Mouse (Mus musculus) embryo, embryonic 11 days (tissue): ENCODE results near the gene Brd4.
A peak's percentile ranks its signal among the peaks of the same experiment; 100 is the strongest.
"Not testable (repeated sequence)": the region's sequence is repeated elsewhere in the genome, so short reads cannot be mapped to it uniquely, and the experiment has no call there.

Source experiments
- DNase-seq: peaks from one replicate; pipeline ENCODE4 v3.0.0-alpha.2; 2015

Gene Brd4

DNA sequence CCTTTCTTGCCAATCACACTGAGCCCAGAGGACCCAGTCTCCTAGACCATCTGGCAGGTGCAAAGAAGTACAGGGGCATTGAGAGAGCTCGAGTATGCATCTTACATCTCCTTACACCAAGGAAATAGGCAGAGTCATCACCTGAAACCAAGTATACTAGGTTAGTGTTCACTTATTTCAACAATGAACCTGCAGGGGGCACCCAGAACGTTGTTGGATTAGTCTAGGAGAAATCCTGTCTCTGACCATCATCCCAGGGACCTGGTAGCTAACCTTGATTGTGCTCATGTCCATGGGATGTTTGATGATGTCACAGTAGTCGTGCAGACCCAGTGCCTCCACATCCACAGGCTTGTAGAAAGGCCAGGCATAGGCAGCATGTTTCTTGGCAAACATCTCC lies 63.6 kb downstream of the Brd4 start:
- DNase-seq: peak; percentile 17

DNA sequence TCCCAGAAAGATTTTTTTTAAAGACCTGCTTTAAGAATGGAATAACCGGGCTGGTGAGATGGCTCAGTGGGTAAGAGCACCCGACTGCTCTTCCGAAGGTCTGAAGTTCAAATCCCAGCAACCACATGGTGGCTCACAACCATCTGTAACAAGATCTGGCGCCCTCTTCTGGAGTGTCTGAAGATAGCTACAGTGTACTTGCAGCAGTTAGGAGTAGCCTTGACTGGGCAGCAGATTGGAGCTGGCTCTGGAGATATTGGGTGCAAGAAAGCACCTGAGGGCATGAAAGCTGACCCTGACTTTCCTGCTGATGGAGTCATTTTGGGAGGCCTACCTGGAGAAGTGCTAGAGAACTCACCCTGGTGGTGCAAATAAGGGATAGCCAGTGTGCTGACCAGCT lies 68.9 kb downstream of the Brd4 start:
- not testable (repeated sequence) for DNase-seq

DNA sequence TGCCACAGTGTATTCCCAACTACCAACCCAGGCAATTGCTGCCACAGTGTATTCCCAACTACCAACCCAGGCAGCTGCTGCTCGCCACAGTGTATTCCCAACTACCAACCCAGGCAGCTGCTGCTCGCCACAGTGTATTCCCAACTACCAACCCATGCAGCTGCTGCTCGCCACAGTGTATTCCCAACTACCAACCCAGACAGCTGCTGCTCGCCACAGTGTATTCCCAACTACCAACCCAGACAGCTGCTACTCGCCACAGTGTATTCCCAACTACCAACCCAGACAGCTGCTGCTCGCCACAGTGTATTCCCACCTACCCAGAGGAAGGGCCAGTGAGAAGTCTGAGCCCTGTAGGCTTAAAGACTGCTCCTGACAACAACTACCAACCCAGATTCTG lies 73.0 kb downstream of the Brd4 start:
- DNase-seq: not testable (repeated sequence)

DNA sequence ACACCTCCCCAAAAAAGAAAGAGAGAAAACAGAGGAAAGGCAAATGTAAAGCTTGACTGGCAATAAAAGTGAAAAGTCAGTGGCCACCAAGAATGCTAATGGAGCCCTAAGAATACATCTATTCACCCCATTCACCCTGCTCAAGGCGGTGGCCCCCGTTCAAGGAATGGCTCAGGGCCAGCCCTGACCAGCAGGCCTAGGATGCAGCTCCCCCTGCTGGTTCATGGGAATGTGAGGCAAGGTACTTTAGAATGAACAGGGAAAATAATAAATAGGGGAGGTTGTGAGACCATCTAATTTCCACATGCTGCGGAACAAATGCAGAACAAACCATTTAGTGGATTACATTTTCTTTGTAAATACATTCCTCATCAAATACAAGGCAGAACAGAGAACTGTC lies 74.8 kb downstream of the Brd4 start:
- DNase-seq: peak; percentile 79

DNA sequence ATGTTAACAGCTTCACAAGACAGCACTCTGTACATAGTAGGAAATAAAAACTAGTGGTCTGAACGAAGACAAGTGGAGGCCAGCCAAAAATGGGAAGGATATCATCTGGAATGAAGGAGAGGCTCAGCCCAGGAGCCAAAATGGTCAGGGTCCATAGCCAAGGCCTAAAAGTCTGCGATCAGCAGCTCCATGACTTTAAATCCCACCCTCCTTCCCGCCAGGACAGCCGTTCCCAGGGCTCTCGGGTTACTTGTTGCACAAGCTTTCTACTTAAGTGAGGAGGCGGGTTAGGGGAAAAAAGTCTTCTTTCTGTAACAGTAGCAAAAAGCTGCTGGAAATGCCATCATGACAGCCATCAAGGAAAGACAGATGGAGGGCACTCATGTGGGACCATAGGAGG lies 75.4 kb downstream of the Brd4 start:
- DNase-seq: peak; percentile 29

DNA sequence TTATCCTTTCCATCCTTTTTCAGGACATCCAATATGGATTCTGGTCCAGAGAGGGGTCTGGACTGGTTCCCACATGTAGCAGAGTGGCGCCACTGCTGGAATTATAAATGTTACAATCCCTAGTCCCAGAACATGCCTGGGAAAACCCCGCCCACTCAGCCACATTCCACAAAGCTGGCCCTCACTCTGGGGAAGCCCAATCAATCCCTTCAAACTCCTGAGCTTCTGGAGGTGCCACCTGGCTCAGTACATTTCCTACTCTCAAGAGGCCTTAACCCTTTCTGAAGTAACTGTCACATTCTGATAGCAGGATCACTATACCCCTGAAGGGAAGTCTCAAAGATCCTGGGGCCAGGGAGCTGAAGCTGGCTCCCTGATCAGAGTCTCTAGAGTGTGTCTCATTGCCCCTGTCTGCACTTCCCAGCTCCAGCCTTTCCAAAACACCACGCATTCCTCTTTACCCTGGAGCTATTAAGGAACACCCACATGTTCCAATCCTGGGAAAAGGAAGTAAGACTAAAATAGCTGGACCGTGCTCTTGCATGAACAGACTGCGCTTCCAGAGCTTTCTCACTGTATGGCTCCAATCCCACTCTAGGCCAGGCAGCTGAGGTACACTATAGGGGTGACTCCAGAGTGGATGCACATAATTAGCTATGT lies 76.8 kb downstream of the Brd4 start:
- no peak for DNase-seq

DNA sequence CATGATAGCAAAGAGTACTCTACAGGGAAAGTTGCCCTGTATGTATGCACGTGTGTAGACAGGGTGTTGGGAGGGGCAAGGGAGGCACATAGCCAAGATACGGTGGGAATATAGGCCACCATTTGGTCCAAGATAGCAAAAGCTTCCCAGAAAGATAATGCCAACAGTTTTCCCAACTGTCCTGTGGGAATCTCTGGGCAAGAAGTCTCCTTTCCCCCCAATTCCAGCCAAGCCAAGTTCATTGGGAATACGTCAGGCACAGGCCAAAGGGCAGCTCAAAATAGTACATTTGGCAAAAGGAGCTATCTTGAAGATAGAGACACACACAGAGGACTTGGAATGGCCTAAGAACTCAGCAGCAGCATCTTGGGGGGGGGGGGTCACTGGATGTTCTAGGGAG lies 79.2 kb downstream of the Brd4 start:
- DNase-seq: no peak

DNA sequence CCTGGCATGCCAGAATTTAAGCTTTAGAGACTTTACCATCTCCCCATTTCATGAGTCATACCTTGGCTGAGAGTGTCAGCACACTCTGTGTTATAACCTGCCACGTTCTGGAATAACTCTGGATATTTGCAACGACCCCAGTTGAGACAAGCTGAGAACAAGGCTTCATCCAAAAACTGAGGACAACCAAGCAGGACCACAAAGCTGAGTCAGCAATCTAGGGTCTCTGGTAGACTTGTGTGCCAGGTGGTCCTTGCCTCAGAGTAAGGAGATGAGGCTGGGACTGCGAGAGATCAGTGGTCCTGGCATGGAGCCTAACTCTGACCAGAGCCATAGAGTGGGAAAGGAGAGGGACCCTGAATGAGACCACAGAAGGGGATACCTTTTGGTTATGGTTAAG lies 81.5 kb downstream of the Brd4 start:
- no peak for DNase-seq

DNA sequence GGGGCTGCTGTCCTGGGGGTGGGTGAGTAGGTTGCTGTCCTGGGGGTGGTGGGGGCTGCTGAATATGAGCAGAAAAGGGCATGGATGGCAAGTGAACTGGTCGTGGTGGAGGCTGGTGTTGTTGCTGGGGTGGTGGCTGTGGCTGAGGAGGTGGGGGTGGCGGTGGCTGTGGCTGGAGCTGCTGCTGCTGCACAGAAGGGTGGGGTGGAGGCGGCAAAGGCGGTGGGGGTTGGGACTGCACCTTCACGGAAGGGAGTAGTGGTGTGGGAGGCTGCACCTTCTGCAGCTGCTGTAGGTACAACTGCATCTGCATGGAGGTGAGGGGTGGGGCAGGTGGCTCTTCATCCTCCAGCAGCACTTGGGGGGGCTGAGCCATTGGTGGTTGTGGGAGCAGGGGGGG lies 83.4 kb downstream of the Brd4 start:
- no peak for DNase-seq

DNA sequence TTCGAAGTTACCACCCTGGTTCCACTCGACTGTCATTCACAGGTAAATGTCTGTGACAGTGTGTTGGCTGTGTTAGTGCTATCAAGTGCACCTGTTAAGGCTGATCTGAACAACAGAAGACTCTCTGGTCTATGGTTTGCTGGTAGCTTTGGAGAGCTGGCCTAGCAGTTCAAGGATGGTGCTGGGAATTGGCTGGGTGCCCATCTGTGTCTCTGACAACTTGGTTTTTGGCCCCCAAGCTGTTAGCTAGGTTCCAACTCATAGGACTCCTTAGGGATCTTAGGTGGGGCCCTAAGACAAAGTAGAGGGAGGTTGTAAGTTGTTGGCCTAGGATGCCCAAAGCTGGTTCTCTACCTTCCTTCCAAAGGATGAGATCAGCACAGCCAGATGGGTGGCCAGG lies 84.7 kb downstream of the Brd4 start:
- DNase-seq: no peak

DNA sequence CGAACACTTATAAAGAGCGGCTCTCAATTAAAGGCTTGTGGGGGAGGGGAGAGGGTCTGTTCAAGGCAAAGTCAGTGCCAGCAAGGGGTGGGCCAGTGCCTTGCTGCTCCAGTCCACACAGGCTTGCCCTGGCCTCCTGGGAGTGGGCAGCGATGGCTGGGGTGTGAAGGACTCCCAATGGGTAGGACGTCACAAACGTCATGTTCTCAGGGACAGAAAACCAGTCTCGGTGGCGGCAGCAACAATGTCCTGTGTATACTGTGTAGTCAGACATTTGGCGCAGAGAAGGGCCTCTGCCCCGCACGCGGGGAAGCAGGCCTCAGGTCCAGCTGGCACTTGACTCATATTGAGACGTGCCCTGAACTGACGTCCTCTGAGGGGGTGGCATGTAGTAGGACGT lies 87.4 kb downstream of the Brd4 start:
- DNase-seq: no peak

DNA sequence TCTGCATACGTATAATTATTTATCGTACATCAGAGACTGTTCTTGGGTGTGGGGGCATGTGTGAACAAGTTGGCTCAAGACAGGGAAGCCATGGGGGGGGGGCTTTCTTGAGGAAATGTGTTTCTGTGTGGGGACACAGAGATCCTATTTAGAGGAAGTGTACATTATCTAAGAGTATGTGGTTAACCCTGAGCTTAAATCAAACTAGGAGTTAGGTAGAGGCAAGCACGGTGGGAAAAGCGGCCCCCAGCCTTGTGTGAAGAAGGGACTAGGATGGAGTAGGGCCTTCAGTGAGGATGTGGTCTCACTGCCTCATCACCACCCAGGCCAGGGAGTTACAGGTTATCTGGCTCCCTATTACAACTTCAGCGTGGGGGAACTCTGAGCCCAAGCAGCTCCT lies 88.8 kb downstream of the Brd4 start:
- no peak for DNase-seq

DNA sequence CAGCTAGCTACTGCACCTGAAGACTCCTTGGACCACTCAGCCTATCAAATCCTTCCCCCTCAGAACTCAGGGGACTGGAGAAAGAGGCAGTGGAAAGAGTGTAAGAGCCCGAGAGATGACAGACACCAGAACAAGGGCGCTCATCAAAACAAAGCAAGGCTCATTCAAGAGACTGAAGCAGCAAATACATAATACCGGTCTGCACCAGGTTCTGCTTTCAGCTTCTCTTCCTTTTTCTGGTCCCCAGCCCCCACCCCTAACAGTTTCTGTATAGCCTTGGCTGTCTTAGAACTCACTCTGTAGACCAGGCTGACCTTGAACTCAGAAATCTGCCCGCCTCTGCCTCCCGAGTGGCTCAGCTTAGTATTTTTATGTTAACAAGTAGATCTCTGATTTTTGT lies 91.5 kb downstream of the Brd4 start:
- DNase-seq: no peak

DNA sequence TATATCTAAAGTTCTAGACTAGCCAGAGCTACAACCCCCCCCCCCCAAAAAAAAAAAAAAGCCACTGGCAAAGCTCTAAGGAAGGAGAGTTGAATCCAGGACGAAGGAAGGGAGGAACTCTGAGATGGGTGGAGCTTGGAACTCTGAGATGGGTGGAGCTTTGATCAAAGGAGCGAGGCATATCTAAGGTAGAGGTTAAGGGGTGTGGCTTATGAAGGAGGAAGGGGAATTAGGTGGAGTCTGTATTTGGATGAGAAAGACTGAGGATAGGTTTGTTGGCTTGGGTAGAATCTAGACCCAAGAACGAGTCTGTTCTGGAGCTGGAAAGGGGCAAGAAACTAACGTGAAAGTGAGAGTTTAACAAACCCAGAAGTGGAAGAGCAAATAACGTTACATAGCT lies 94.7 kb downstream of the Brd4 start:
- no peak for DNase-seq

DNA sequence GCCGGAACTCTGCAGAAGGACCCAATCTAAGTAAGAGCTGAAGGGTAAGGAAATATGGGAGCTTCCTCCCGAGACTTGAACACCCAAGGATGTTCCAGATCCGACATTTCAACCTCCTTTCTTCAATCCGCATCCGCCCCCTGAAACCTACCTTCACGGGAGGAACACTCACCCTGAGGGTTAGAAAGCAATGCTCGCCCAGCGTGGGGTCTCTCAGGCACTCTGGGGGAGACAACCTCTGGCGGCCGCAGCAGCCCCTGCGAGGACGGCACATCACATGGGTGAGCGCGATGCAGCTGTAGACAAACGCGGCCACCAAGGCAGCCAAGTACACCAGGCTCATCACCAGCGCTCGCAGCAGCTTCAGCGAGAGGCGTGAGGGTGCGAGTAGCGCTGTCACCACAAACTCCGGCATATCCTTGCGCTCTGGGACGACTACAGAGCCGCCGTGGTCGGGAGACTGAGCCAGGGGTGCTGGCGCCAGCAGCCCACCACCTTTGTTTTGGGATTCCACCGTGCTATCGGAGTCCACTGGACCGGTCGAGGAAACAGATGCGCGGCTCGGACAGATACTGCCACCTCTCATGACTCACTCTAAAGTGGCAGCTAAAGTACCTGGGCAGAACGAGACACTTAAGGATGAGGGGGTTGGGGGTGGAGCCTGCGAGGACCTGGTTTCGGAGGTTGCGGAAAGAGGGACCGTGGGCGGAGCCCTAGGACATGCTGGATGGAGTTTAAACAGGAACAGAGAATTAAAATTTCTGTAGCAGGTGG lies 95.5 kb downstream of the Brd4 start, which contains the start of gene Ephx3:
Gene Ephx3, minus strand, starts transcription at position 687 of the 774 bp plus-strand sequence.
- DNase-seq: peak; percentile 57

DNA sequence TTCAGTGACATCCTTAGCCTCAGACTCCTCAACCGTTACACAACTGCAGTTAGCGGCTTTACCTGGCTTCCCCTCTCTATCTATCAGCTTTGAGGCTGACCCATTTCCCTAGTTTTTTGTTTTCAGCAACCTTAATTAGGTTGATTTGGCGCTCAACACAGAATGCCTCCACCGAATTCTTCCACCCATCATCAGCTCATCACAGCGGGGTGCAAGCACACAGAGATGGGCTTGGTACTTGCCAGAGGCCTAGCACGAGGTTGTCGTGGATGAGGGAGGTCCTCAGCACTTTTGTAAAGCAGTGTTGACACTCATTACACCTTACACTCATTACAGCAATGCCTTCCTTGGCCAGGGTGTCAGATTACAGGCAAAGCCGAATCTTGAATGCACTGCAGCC lies 101.5 kb downstream of the Brd4 start:
- DNase-seq: no peak

DNA sequence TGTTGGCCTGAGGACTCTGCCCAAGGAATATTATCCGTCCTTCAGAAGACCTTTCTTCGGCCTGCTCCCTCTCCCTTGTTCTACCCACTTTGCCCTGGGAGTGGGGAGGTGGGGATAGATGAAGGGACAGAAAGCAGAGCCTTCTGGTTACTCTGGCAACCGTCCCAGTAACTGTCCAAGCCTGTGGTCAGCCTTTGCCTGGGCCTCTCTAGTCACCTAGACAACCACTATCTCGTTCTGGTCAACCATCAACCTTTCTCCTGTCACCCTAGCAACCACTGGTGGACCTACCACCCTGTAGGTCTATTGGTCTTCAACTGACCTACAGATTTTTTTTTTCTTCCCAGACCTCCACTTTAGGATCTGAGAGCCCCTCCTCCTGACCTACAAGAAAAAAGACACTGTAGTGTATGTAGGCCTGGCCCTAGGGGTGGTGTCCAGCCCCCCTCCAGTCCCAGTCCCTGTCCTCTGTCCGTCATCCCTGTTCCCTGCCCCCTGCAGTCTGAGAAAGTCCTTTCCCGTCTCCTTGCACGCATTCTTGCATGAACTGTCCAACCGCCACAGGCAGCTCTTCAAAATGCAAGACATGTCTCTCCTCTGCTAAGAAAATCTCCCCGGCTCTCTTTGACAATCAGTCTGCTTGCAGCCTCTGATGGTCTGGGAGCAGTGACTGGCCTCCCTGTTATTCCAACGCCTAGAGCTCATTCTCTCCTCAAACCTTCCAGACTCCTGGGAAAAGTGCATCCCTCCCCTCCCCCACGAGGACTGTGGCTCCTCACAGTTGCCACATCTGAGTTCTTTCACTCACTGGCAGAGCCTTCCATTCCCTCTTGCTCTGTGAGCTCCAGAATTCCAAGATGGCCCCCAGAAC lies 104.7 kb downstream of the Brd4 start:
- DNase-seq: peak; percentile 49

DNA sequence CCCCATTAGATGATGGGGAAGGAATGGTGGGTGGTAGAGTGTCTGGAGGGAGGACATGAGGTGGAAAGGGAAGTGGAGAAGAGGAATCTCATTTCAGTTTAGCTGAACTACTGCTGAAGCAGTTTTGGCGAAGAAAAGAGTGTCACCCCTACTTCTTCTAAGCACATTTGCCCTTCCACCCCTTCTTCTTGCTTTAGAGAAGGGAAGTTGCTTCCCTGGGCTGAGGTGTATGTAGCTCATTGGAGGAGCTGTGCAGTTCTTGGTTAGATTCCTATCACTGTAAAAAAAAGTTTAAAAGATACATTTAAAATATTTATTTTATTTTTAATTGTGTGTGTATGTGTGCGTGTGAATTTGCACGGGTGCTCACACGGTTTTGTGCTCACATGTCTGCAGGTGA lies 107.6 kb downstream of the Brd4 start:
- DNase-seq: no peak

DNA sequence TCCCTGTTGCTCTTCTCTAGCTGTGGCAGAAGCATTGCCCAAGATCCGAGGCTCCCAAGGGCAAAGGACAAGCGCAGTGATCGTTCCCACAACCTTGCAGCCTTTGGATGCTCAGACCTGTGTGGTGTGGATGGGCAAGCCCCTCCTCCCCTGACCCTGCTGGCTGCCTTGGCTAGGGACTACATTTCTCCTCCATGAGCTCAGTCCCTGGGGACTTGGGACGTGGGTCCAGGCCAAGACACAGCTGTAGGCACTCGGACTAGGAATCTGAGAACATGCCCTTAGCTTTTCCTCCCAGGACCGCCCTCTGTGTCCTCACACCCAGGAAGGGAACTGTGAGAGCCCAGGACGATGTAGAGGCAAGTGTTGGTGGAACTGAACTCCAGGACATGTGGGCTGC lies 111.4 kb downstream of the Brd4 start:
- no peak for DNase-seq

DNA sequence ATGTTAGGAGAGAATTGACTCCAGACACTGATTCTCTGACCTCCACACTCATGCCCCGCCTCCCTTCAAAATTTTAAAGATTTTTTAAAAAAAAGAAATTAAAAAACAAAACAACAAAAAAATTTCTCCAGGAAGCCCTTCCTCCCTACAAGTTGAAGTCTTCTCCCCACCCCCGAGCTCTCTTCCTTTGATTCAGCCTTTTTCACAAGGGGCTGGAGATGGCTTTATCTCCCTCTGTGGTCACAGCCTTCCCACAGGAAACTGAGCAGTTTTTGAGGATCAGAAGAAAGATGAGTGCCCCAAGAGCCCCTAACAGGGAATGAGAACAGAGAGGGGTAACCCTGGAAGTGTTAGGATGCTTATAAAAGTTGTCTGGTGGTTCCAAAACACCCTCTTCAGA lies 112.0 kb downstream of the Brd4 start:
- DNase-seq: no peak

DNA sequence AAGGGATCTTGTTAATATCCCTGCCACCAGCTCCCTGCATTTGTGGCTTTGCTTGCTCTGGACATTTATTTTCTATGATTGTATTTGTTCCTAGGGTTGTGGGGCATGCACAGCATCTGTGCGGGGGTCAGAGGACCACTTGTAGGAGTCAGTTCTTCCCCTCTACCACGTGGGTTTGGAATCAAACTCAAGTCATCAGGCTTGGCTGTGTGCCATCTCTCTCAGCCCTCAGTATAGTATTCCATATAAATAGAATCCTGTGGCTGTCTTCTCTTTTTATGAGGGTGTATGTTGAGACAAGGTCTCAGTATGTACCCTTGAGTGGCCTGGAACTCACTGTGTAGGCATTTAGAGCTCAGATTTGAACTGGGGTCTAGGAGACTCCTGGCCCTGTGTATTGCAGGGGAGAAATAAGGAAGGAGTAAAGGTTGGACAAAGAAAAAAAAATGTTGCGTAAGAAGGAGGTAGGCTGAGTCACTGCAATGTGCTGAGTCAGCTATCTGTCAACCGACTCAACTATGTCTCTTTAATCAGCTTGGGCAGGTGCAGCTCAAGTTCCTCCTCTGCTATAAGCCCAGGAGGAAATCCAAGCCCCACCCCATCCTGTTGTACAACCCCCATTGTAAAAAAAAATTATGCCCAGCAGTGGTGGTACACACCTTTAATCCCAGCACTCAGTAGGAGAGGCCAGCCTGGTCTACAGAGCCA lies 114.8 kb downstream of the Brd4 start:
- DNase-seq: no peak

DNA sequence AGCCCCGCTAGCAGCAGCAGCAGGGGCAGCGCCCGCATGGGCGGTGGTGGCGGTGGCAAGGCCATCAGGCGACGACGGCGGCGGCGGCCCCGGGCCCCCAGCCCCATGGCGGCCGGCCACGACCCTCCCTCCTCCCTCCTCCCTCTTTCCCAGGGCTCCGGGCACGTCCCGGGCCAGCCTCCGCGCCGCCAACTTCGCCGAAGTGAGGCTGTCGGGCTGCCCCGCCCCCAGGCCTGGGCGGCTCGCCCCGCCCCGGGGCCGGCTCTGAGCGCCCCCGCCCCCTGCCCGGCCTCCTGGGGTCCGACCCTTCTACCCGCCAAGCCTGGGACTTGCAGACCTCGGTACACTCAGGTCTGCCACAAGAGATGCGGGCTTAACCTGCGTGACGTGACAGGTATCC lies 117.8 kb downstream of the Brd4 start, which contains the start of gene Notch3:
Gene Notch3, minus strand, starts transcription at position 166 of the 400 bp plus-strand sequence.
- DNase-seq: peak; percentile 95
